ENCODE assay signal across 13 mouse cellular contexts in genomic region chr15:94659112-94659437, GRCm38 (mm10). TPM values are rescaled to one million over a fixed set of nuclear protein-coding genes. Genes with fewer than 3 reads are reported as not detected.
DNase-seq lines count a peak whose midpoint lies in the region; ATAC-seq lines count a peak whose summit lies in the region.
"Had no signal": no experiment of that assay in that cellular context is flagged by ENCODE, and none has a peak within 500 bp of the region (broad histone marks: within the 10 kb centered on the region; RNA-seq: fewer than 3 reads in every experiment).

No protein-coding gene starts in this region.

- H3K27me3 ChIP-seq in embryonic facial prominence, embryonic 10.5 days (replicated peaks; ENCODE audit: low read depth, poor library complexity, severe bottlenecking) = no peaks in the 10 kb centered on the region; the same call in 1 of the 2 replicates
- no peaks in the 10 kb centered on the region for H3K27me3 ChIP-seq in hindbrain, embryonic 12.5 days
- H3K27me3 ChIP-seq in midbrain, embryonic 14.5 days (ENCODE audit: control insufficient read depth, insufficient read depth, low read length) = no peaks in the 10 kb centered on the region

- H3K4me3 ChIP-seq in embryonic facial prominence, embryonic 10.5 days = no peak overlapping the region
- no peak overlapping the region for H3K4me3 ChIP-seq in hindbrain, embryonic 12.5 days
- H3K4me3 ChIP-seq in midbrain, embryonic 14.5 days (replicated peaks; ENCODE audit: low read depth, low read length) = no peak overlapping the region
- H3K4me3 ChIP-seq: myocyte had no signal

- ATAC-seq in hindbrain, embryonic 12.5 days (ENCODE audit: low FRiP score) = peak; percentile 73
- ATAC-seq in midbrain, embryonic 14.5 days (ENCODE audit: low FRiP score, low TSS enrichment) = peak; percentile 74

- no peak overlapping the region for H3K4me2 ChIP-seq in hindbrain, embryonic 12.5 days (replicated peaks)
- no peak overlapping the region for H3K4me2 ChIP-seq in midbrain, embryonic 14.5 days (ENCODE audit: low read length)
- H3K4me2 ChIP-seq: heart, embryonic 11.5 days had no signal

- no peaks in the 10 kb centered on the region for H3K36me3 ChIP-seq in embryonic facial prominence, embryonic 10.5 days (replicated peaks)
- no peaks in the 10 kb centered on the region for H3K36me3 ChIP-seq in hindbrain, embryonic 12.5 days
- H3K36me3 ChIP-seq in midbrain, embryonic 14.5 days (ENCODE audit: control insufficient read depth, insufficient read depth, low read length) = no peaks in the 10 kb centered on the region

- 25% methylated on average over 6 of the region's 6 CpGs for WGBS in embryonic facial prominence, embryonic 10.5 days
- 35% methylated on average over 6 of the region's 6 CpGs for WGBS in hindbrain, embryonic 12.5 days
- 18% methylated on average over 6 of the region's 6 CpGs for WGBS in midbrain, embryonic 14.5 days

- peak overlapping the region; percentile 74 for H3K27ac ChIP-seq in embryonic facial prominence, embryonic 10.5 days (replicated peaks)
- H3K27ac ChIP-seq in hindbrain, embryonic 12.5 days = peak overlapping the region; percentile 24; the same call in 1 of the 2 replicates
- peak overlapping the region; percentile 72 for H3K27ac ChIP-seq in midbrain, embryonic 14.5 days (replicated peaks; ENCODE audit: low read depth, low read length)
- H3K27ac ChIP-seq: kidney, postnatal 0 days had no signal

- H3K4me1 ChIP-seq in embryonic facial prominence, embryonic 10.5 days = peaks cover 34% of the 10 kb centered on the region
- H3K4me1 ChIP-seq in hindbrain, embryonic 12.5 days = peaks cover 19% of the 10 kb centered on the region
- H3K4me1 ChIP-seq in midbrain, embryonic 14.5 days (ENCODE audit: control insufficient read depth, insufficient read depth, low read length) = 0 out of 2 replicates have a peak, but pooled peaks cover 7% of the 10 kb centered on the region

- peak; percentile 23 for DNase-seq in gastrocnemius, adult 18-20 months (ENCODE audit: low spot score)
- no peak for DNase-seq in gastrocnemius, postnatal 14 days
- DNase-seq in embryonic facial prominence, embryonic 10.5 days (ENCODE audit: low spot score) = peak; percentile 28
- DNase-seq in midbrain, embryonic 14.5 days = peak; percentile 66
- DNase-seq in left cerebral cortex, postnatal 10 days (ENCODE audit: extremely low spot score in 1 of 2, low spot score in 2 of 2) = no peak
- DNase-seq in liver = no peak
- DNase-seq in heart, postnatal 36 days = no peak
- DNase-seq: lung, adult 18-20 months; thymus, postnatal 25 days had no signal

- intact Hi-C loops in gastrocnemius, postnatal 14 days (cut with DNase I; ENCODE audit: low total_unique reads) = no loop called here
- intact Hi-C loops in left cerebral cortex, postnatal 10 days (cut with DNase I) = no loop called here
- intact Hi-C loops in heart, postnatal 36 days (cut with DNase I) = no loop called here

- no peaks in the 10 kb centered on the region for H3K9me3 ChIP-seq in embryonic facial prominence, embryonic 10.5 days
- H3K9me3 ChIP-seq in hindbrain, embryonic 12.5 days (replicated peaks) = no peaks in the 10 kb centered on the region
- no peaks in the 10 kb centered on the region for H3K9me3 ChIP-seq in midbrain, embryonic 14.5 days (ENCODE audit: control insufficient read depth, low read length)

- H3K9ac ChIP-seq in hindbrain, embryonic 12.5 days = no peak overlapping the region
- H3K9ac ChIP-seq in midbrain, embryonic 14.5 days (replicated peaks; ENCODE audit: low read length) = no peak overlapping the region

RNA-seq across cellular contexts. Expression of gene Tmem117, which starts 30.0 kb away (rescaled TPM):
- total RNA-seq in gastrocnemius, adult 18-20 months (2021) = 10 to 100 TPM; 15.6 to 19.1 TPM
- 10 to 100 TPM; 26.8 to 30.0 TPM for total RNA-seq in gastrocnemius, postnatal 14 days (2021)
- 0.77 and 0.93 TPM in 2 replicates for polyA plus RNA-seq in embryonic facial prominence, embryonic 10.5 days (2016; fragmentation: Nextera tagmentation; extraction: Ambion mirVana)
- polyA plus RNA-seq in hindbrain, embryonic 12.5 days (2016; fragmentation: Nextera tagmentation; extraction: Ambion mirVana) = 3.7 and 3.9 TPM in 2 replicates
- 10.0 and 10.5 TPM in 2 replicates for polyA plus RNA-seq in midbrain, embryonic 14.5 days (2014; fragmentation: Nextera tagmentation; extraction: Ambion mirVana)
- total RNA-seq in left cerebral cortex, postnatal 10 days (2021) = 10 to 100 TPM; 12.6 to 13.7 TPM
- 10 to 100 TPM; 14.1 to 14.8 TPM for total RNA-seq in heart, postnatal 36 days (2021)

Comparison
In these comparisons a context has a peak if more than half of its experiments do, and no peak if none do; other contexts are left out.
1. DNase-seq: peak in gastrocnemius, adult 18-20 months (single experiment), embryonic facial prominence, embryonic 10.5 days (single experiment) and midbrain, embryonic 14.5 days (single experiment); none in gastrocnemius, postnatal 14 days (single experiment), left cerebral cortex, postnatal 10 days (0 of 2), liver (single experiment) and heart, postnatal 36 days (0 of 2).
2. H3K27ac ChIP-seq: peak in every context shown above with its lines; median percentile 74 in embryonic facial prominence, embryonic 10.5 days; 72 in midbrain, embryonic 14.5 days; 24 in hindbrain, embryonic 12.5 days.